Mouse (Mus musculus) intestine, embryonic 14.5 days (tissue): ENCODE results near the gene 1810013L24Rik. TPM values are rescaled to one million over a fixed set of nuclear protein-coding genes. Genes with fewer than 3 reads are reported as not detected.
"Not testable (repeated sequence)": the region's sequence is repeated elsewhere in the genome, so short reads cannot be mapped to it uniquely, and the experiment has no call there.

ENCODE experiments used
- ATAC-seq: fragments of 200-750 bp; cut with Nextera tagmentation; replicated peaks from 2 replicates; pipeline ENCODE4 v1.8.0; 2017; ENCODE audit warnings: low read depth, moderate number of reproducible peaks, moderate TSS enrichment, moderate library complexity; ENCODE audit not compliant: low FRiP score, low TSS enrichment
- DNase-seq: peaks from one replicate; pipeline ENCODE4 v3.0.0-alpha.2; 2018; ENCODE audit warnings: low spot score
- H3K27ac ChIP-seq: fragments of 300-500 bp; sonication (generic); 2 replicates; pipeline ENCODE4 v1.5.1; 2014; ENCODE audit warnings: low read depth, mild to moderate bottlenecking, control low read depth
- H3K27me3 ChIP-seq: fragments of 300-500 bp; sonication (generic); replicated peaks from 2 replicates; pipeline ENCODE4 v1.6.1; 2014; ENCODE audit warnings: low read length, control low read depth; ENCODE audit not compliant: control insufficient read depth, insufficient read depth
- H3K36me3 ChIP-seq: fragments of 300-500 bp; sonication (generic); 2 replicates; pipeline ENCODE4 v1.6.1; 2014; ENCODE audit warnings: low read length, control low read depth; ENCODE audit not compliant: control insufficient read depth, insufficient read depth
- H3K4me1 ChIP-seq: fragments of 300-500 bp; sonication (generic); replicated peaks from 2 replicates; pipeline ENCODE4 v1.6.1; 2014; ENCODE audit warnings: low read length, control low read depth, mixed read lengths; ENCODE audit not compliant: control insufficient read depth, insufficient read depth
- H3K4me2 ChIP-seq: fragments of 300-500 bp; sonication (generic); 2 replicates; pipeline ENCODE4 v1.6.1; 2014; ENCODE audit warnings: low read length
- H3K4me3 ChIP-seq: fragments of 300-500 bp; sonication (generic); 2 replicates; pipeline ENCODE4 v1.5.1; 2014; ENCODE audit warnings: low read depth, low read length, control low read depth, mixed read lengths
- H3K9ac ChIP-seq: fragments of 300-500 bp; sonication (generic); 2 replicates; pipeline ENCODE4 v1.6.1; 2014; ENCODE audit warnings: mild to moderate bottlenecking, low read length
- H3K9me3 ChIP-seq: fragments of 300-500 bp; sonication (generic); 2 replicates; pipeline ENCODE4 v1.6.1; 2016; ENCODE audit warnings: low read length, control low read depth; ENCODE audit not compliant: control insufficient read depth
- WGBS: fragments of 180-500 bp; shearing (Covaris S2); extraction: QIAGEN DNeasy Blood & Tissue Kit; methylation state at CpG from one replicate; pipeline ENCODE4 v1.1.7; 2014; 5-methylcytosine and 5-hydroxymethylcytosine counted together
- polyA plus RNA-seq: library from polyadenylated mRNA; unstranded; fragments of >200 nt; fragmentation: Nextera tagmentation; extraction: Ambion mirVana; gene quantifications from 2 replicates; pipeline ENCODE4 v1.2.1, GENCODE M21; 2014

1810013L24Rik gene
- polyA plus RNA-seq, 1 experiment from 2014 or later: 14.3 TPM

GRCm38 (mm10) chr16:8867406-8867955, 37.6 kb downstream of the 1810013L24Rik start:
- Histone ChIP-seq H3K9ac (no peak overlapping the region), H3K4me1 (peaks cover 8% of the 10 kb centered on the region), H3K4me3 (no peak overlapping the region), H3K27me3 (no peaks in the 10 kb centered on the region), H3K4me2 (no peak overlapping the region), H3K27ac (no peak overlapping the region), H3K9me3 (no peaks in the 10 kb centered on the region), H3K36me3 (no peaks in the 10 kb centered on the region)
- 84% methylated on average over 5 of the region's 5 CpGs for WGBS
- ATAC-seq (no peak), DNase-seq (no peak)

GRCm38 (mm10) chr16:8868506-8868905, 38.6 kb downstream of the 1810013L24Rik start:
- Histone ChIP-seq H3K4me1 (peaks cover 8% of the 10 kb centered on the region), H3K27ac (no peak overlapping the region), H3K27me3 (no peaks in the 10 kb centered on the region), H3K9ac (no peak overlapping the region), H3K9me3 (no peaks in the 10 kb centered on the region), H3K4me3 (no peak overlapping the region), H3K4me2 (no peak overlapping the region), H3K36me3 (no peaks in the 10 kb centered on the region)
- DNase-seq: no peak
- no peak for ATAC-seq
- WGBS: 88% methylated on average over 3 of the region's 3 CpGs

- Histone ChIP-seq H3K4me1 (no peaks in the 10 kb centered on the region), H3K4me2 (no peak overlapping the region), H3K27ac (no peak overlapping the region), H3K9ac (no peak overlapping the region), H3K36me3 (no peaks in the 10 kb centered on the region), H3K27me3 (no peaks in the 10 kb centered on the region), H3K9me3 (no peaks in the 10 kb centered on the region), H3K4me3 (no peak overlapping the region)
- peak; percentile 77 for DNase-seq
- WGBS: 40% methylated on average over 2 of the region's 2 CpGs
- ATAC-seq: peak; percentile 71; the same call in 1 of the 2 replicates
These were observed 39.8 kb downstream of the 1810013L24Rik start for GRCm38 (mm10) chr16:8869715-8870114.

GRCm38 (mm10) chr16:8871376-8871775, 41.5 kb downstream of the 1810013L24Rik start:
- H3K36me3 ChIP-seq: no peaks in the 10 kb centered on the region
- peak; percentile 15 for DNase-seq
- H3K4me1 ChIP-seq: no peaks in the 10 kb centered on the region
- H3K27ac ChIP-seq: no peak overlapping the region
- no peak overlapping the region for H3K4me2 ChIP-seq
- H3K9ac ChIP-seq: no peak overlapping the region
- WGBS: 82% methylated on average over 6 of the region's 6 CpGs
- no peaks in the 10 kb centered on the region for H3K9me3 ChIP-seq
- no peak for ATAC-seq
- no peak overlapping the region for H3K4me3 ChIP-seq
- no peaks in the 10 kb centered on the region for H3K27me3 ChIP-seq

- no peak overlapping the region for H3K4me2 ChIP-seq
- H3K4me3 ChIP-seq: no peak overlapping the region
- DNase-seq (no peak), ATAC-seq (peak; percentile 52)
- H3K27me3 ChIP-seq: no peaks in the 10 kb centered on the region
- no peaks in the 10 kb centered on the region for H3K9me3 ChIP-seq
- no peaks in the 10 kb centered on the region for H3K4me1 ChIP-seq
- H3K36me3 ChIP-seq: no peaks in the 10 kb centered on the region
- H3K27ac ChIP-seq: no peak overlapping the region
- no peak overlapping the region for H3K9ac ChIP-seq
- WGBS: 45% methylated on average over 5 of the region's 5 CpGs
These were observed 42.1 kb downstream of the 1810013L24Rik start for GRCm38 (mm10) chr16:8872019-8872418.

- WGBS: 57% methylated on average over 3 of the region's 3 CpGs
- Histone ChIP-seq H3K4me1 (no peaks in the 10 kb centered on the region), H3K4me2 (no peak overlapping the region), H3K36me3 (no peaks in the 10 kb centered on the region), H3K9me3 (no peaks in the 10 kb centered on the region), H3K27ac (no peak overlapping the region), H3K27me3 (no peaks in the 10 kb centered on the region), H3K4me3 (no peak overlapping the region), H3K9ac (no peak overlapping the region)
- ATAC-seq (no peak), DNase-seq (peak; percentile 34)
These were observed 42.6 kb downstream of the 1810013L24Rik start for GRCm38 (mm10) chr16:8872486-8872885.

- no peak for ATAC-seq
- WGBS: 75% methylated on average over 5 of the region's 5 CpGs
These were observed 50.2 kb downstream of the 1810013L24Rik start for GRCm38 (mm10) chr16:8880076-8880475.

GRCm38 (mm10) chr16:8883674-8884241, 53.9 kb downstream of the 1810013L24Rik start:
- no peaks in the 10 kb centered on the region for H3K36me3 ChIP-seq
- H3K9me3 ChIP-seq: no peaks in the 10 kb centered on the region
- no peaks in the 10 kb centered on the region; the same call in 1 of the 2 replicates for H3K4me1 ChIP-seq
- no peak overlapping the region for H3K4me2 ChIP-seq
- no peak overlapping the region for H3K9ac ChIP-seq
- no peak overlapping the region for H3K4me3 ChIP-seq
- H3K27me3 ChIP-seq: no peaks in the 10 kb centered on the region
- 44% methylated on average over 11 of the region's 11 CpGs for WGBS
- ATAC-seq (no peak), DNase-seq (peak; percentile 98)
- no peak overlapping the region for H3K27ac ChIP-seq

More at GRCm38 (mm10) chr16:8880076-8880475, 50.2 kb downstream of the 1810013L24Rik start:
- no peak overlapping the region for H3K9ac ChIP-seq
- H3K9me3 ChIP-seq: no peaks in the 10 kb centered on the region
- no peak overlapping the region for H3K4me2 ChIP-seq
- no peaks in the 10 kb centered on the region; the same call in 1 of the 2 replicates for H3K4me1 ChIP-seq
- no peak overlapping the region for H3K27ac ChIP-seq
- no peak overlapping the region for H3K4me3 ChIP-seq
- H3K27me3 ChIP-seq: no peaks in the 10 kb centered on the region
- H3K36me3 ChIP-seq: no peaks in the 10 kb centered on the region
- no peak for DNase-seq

- H3K9me3 ChIP-seq, H3K4me1 ChIP-seq, H3K27me3 ChIP-seq, H3K27ac ChIP-seq, ATAC-seq, H3K4me2 ChIP-seq, H3K9ac ChIP-seq, DNase-seq, H3K4me3 ChIP-seq, H3K36me3 ChIP-seq: not testable (repeated sequence)
- WGBS: 48% methylated on average over 4 of the region's 4 CpGs
These were observed 64.3 kb downstream of the 1810013L24Rik start for GRCm38 (mm10) chr16:8894214-8894613.
